Mouse (Mus musculus) bone marrow, adult 2 months (tissue): ENCODE data around the gene Rfng.

ENCODE experiments used
- CTCF ChIP-seq: fragments of 200-500 bp; IDR thresholded peaks from 2 replicates; pipeline ENCODE4 v1.5.1; 2011; ENCODE audit warnings: low read length, control low read depth; ENCODE audit not compliant: control insufficient read depth, insufficient read depth
- POLR2A ChIP-seq: fragments of 200-500 bp; IDR thresholded peaks from 2 replicates; pipeline ENCODE4 v1.6.1; 2011; ENCODE audit warnings: low read depth, mild to moderate bottlenecking, control low read depth, low read length, borderline replicate concordance; ENCODE audit not compliant: control insufficient read depth

- TF ChIP-seq POLR2A, result no peak
- TF ChIP-seq CTCF, result no peak
Measured at GRCm38 (mm10) chr11:120822321-120822720, 38.3 kb upstream of the Rfng start.
